Mouse (Mus musculus): Measurements from ENCODE around the gene Tenm3.
A peak's percentile ranks its signal among the peaks of the same experiment; 100 is the strongest.

The Tenm3 gene

DNA sequence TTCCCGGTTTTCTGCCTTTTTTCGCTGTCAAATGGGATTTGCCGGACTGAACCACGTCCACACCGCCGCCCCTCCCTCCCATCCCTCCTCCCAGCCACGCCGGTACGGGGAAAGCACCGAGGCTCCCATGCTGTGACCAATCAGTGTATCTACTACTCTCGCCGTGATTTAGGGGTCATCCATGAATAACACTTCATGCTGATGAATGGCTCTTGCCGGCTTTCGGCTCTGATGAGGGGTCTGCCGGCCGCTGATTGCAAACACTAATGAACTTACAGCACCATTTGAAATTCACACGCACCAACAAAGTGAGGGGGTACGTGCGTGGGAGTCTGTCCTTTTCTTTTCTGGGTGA lies at the start of gene Tenm3:
Tenm3 (minus strand) TSS at position 21 of the 355 bp plus-strand sequence.
- no peak for TF ChIP-seq GATA4 (IDR thresholded peaks at IDR 0.05; ENCODE audit: insufficient replicate concordance, low read length)

- no peak for TF ChIP-seq GATA4 (IDR thresholded peaks at IDR 0.05; ENCODE audit: insufficient replicate concordance, low read length)
Observed at GRCm38 (mm10) chr8:48890216-48890765, 46.5 kb upstream of the Tenm3 start.

DNA sequence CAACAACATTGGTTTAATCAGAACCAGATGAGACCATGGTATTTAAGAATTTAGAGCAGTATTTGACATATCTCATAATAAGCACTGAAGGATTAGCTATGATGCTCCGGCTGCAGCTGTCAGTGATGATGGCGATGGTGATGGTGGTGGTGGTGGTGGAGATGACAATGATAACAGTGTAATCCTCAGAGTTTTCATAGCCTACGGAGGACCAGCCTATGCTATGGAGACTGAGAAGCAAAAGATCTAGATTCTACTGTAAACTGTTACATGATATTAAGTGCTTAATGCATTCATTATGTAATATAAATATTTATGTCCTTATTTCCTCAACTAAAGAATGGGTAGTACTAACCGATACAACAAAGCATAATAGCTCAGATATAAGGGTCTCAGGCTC lies 40.5 kb upstream of the Tenm3 start:
- no peak for TF ChIP-seq GATA4 (IDR thresholded peaks at IDR 0.05; ENCODE audit: insufficient replicate concordance, low read length)

GRCm38 (mm10) chr8:48880585-48880984 lies 36.8 kb upstream of the Tenm3 start:
- TF ChIP-seq GATA4 (IDR thresholded peaks at IDR 0.05; ENCODE audit: insufficient replicate concordance, low read length) = no peak

DNA sequence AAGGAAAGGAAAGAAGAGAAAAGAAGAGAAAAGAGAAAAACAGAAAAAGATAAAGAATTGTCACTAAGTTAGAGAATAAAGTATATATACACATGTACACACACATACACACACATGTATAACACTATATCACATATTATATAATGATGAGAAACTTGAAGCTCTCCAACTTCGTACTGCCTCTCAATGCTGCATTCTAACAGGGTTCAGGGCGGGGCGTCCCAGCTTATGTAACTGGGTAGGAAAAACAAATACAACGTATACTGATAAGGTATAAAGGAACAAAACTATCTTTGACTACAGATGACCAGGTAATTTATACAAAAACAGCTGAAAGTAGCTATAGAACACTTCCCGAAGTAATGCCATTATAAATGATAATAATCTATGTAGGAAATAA lies 22.2 kb upstream of the Tenm3 start:
- TF ChIP-seq GATA4 (IDR thresholded peaks at IDR 0.05; ENCODE audit: insufficient replicate concordance, low read length) = no peak

- peak; percentile 63; the same call in 1 of the 2 replicates for TF ChIP-seq GATA4 (IDR thresholded peaks at IDR 0.05; ENCODE audit: insufficient replicate concordance, low read length)
Observed at GRCm38 (mm10) chr8:48865485-48865884, 21.7 kb upstream of the Tenm3 start.

DNA sequence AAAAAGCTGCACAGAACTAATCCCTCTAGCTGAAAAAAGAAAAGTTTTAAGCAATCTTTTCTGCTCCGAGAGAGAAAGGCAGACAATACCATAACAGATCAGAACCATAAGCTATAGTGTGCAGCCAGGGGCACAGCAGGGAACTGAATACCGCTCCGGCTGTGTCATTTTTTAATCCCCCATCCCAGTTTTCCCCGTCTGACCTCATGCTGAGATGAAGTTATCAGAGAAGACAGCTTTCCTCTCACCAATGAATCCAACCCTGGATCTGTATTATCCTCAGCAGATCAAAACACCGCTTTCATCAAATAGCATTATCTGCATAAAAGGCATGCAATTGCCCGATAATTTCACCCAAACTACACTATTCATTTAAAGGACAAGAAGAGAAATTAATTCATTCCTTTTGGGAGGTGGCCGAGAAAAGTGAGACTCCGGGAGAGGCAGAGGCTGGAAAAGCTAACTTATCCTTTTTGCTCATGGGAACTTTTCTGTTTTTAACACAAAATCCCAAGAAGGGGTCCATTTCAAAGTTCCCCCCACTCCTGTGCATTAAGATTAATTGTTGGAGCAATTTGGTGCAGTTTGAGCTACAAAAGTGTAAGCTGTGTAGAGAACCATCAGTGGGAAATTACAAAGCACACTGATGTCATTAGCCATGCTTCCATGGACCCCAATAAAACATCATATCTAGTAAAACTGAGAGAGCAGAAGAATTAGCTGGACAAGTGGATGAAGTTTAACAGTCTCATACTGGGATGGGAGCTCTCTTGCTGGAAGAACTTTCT lies 6.7 kb upstream of the Tenm3 start:
- TF ChIP-seq GATA4 (IDR thresholded peaks at IDR 0.05; ENCODE audit: insufficient replicate concordance, low read length) = no peak

GRCm38 (mm10) chr8:48849091-48849616 lies 5.4 kb upstream of the Tenm3 start:
- TF ChIP-seq GATA4 (IDR thresholded peaks at IDR 0.05; ENCODE audit: insufficient replicate concordance, low read length) = no peak

- no peak for TF ChIP-seq GATA4 (IDR thresholded peaks at IDR 0.05; ENCODE audit: insufficient replicate concordance, low read length)
Observed at GRCm38 (mm10) chr8:48844961-48845360, 1.2 kb upstream of the Tenm3 start.

DNA sequence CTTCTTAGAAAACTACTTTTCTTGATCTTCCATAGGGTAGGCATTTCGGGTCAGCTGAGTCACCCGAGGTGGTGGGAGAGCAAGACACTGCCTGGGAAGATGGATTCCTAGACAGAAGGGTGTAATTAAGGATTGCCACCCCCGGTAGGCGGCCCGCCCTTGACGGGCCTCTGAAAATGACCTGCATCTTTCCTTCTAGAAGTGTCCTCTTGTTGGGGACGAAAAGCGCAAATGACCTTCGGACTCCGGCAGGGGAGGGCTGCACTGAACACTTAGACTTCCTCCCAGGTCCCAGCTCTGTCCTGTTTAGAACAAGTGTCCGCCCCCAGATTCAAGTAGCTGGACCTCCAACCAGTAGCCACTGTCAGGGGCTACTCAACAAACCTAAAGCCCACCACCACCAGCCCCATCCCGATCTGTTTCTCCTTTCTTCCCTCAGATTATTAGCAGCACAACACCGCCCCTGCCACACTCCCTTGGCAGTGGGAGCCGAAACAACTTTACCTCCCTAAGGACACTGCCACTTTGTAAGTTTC lies 687 bp upstream of the Tenm3 start:
- no peak for TF ChIP-seq GATA4 (IDR thresholded peaks at IDR 0.05; ENCODE audit: insufficient replicate concordance, low read length)

DNA sequence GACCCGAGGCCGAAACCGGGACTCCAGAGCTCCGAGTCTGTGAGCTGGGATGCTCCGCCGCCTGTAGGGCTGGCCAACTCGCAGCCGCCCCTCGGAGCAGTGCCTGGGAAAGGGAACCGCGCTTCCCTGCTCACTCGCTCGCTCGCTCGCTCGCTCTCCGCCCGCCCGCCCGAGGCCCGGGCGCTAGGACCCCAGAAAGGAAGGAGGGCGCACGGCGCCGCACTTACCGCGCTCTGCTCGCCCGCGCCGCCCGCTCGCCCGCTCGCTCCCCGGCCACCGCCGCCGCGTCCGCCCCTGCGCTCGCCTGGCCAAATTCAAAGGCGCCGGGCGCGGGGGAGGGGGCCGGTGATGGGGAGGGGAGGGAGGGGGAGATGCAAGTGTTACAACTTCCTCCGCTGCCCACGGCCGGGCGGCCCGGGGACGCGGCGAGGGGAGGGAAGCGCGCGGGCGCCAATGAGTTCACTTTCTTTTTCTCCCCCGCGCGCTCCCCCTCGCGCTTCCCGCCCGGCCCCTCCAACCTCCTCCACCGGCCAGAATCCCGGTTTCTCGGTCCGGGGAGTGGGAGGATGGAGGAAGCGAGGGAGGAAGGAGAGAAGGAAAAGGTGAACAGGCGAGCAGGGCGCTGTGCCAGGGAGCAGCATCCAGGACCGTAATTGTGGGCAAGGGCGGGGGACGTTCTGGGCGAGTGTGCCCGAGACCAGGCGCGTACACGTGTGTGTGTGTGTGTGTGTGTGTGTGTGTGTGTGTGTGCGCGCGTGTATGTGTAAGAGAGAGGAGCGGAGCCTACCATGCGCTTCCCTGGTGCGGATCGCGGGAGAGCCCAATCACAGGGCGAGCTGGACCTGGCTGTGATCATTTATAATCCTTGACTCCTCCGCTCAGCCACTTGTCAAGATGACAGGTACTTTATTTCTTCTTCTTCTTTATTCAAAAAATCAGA lies 490 bp downstream of the Tenm3 start:
- TF ChIP-seq GATA4 (IDR thresholded peaks at IDR 0.05; ENCODE audit: insufficient replicate concordance, low read length) = no peak

DNA sequence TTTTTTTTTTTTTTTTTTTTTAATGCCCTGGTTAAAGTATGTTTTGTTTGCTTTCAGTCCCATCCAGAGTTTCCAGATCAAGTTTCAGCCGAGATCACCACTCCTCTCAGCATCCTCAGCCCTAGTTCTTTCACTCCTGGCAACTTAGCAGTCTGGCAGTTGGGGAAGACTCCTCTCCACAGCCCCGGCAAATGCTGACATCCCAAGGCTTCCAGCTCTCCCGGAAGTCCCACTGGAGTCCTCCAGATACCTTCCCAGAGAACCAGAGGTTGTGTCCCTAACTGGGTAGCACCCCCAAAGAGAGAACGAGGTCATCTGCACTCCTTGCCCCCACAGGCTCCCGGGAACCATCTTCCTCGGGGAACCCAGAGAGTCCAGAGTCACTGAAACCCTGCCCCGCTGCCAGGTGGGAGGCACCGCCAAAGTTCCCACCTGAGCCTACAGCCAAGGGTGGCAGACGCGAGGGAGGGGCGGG lies 1.2 kb downstream of the Tenm3 start:
- TF ChIP-seq GATA4 (IDR thresholded peaks at IDR 0.05; ENCODE audit: insufficient replicate concordance, low read length) = no peak

DNA sequence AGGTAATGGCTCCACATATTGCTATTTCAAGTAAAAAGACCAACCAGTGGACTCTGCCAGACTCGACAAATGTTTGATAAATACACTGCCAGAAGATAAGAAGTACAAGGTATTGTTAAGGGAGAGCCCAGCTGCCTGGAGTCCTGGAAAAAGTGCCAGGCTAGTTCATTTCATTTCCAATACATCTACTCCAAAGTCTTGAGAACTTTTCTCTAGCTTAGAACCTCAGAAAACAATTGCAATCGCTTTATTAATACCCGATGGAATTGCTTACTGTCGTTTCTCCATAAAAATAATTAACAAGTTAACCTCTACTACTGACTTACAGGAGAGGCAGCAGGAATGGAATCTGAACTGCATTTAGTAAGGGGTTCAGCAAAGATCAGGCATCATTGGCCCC lies 1.7 kb downstream of the Tenm3 start:
- TF ChIP-seq GATA4 (IDR thresholded peaks at IDR 0.05; ENCODE audit: insufficient replicate concordance, low read length) = no peak

GRCm38 (mm10) chr8:48835745-48836144 lies 8.0 kb downstream of the Tenm3 start:
- no peak for TF ChIP-seq GATA4 (IDR thresholded peaks at IDR 0.05; ENCODE audit: insufficient replicate concordance, low read length)

GRCm38 (mm10) chr8:48827454-48827853 lies 16.3 kb downstream of the Tenm3 start:
- TF ChIP-seq GATA4 (IDR thresholded peaks at IDR 0.05; ENCODE audit: insufficient replicate concordance, low read length) = no peak
